Mouse (Mus musculus) cerebellum, adult 9-10 months (tissue): Measurements from ENCODE around the gene Sdr39u1.

Experiments
- DNase-seq: peaks from one replicate; pipeline ENCODE4 v3.0.0; 2022

Gene Sdr39u1

GRCm38 (mm10) chr14:55899701-55900413, at the start of gene Sdr39u1:
TSS of gene Sdr39u1 (minus strand) at chr14:55900293.
- peak; percentile 94 for DNase-seq

GRCm38 (mm10) chr14:55946269-55946969, 46.3 kb upstream of the Sdr39u1 start:
- DNase-seq: no peak

- DNase-seq: no peak
Observed at GRCm38 (mm10) chr14:55944575-55944974, 44.5 kb upstream of the Sdr39u1 start, which contains the start of gene Cma1. TSS of gene Cma1 (minus strand) at chr14:55944675.

GRCm38 (mm10) chr14:55943601-55944000, 43.5 kb upstream of the Sdr39u1 start:
- DNase-seq: no peak

DNA sequence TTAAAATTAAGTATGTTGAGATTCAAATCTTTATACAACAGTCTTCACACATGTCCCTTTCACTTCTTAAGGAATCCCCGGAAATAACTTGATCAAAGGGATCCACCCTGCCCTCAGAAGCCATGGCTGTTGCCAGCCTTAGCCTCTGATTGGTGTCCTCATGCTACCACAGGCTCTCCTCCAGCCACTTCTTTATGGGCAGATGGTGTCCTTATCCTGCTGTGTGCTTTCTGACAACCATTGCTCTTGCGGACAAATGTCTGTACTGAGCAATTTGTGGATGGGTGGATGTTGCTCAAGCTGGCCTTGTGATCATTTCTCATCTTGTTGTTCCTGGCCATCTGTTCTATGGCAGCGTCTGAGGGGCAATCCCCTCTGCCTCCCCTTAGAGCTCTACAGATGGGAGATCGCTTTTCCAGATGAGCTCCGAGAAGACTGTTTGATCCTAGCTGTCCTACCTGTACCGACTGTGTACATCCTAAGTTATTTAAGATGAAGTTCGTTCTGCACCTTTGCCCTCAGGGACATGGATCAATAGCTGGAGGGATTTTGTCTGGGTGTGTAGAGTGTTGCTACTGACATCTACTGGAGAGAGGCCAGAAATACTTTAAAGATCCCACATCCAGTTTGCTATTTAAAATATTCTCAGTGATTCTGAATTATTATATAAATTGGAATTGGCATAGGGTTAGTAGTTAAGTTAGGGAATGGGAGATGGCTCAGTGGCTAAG, 40.1 kb upstream of the Sdr39u1 start:
- DNase-seq: peak; percentile 34

DNA sequence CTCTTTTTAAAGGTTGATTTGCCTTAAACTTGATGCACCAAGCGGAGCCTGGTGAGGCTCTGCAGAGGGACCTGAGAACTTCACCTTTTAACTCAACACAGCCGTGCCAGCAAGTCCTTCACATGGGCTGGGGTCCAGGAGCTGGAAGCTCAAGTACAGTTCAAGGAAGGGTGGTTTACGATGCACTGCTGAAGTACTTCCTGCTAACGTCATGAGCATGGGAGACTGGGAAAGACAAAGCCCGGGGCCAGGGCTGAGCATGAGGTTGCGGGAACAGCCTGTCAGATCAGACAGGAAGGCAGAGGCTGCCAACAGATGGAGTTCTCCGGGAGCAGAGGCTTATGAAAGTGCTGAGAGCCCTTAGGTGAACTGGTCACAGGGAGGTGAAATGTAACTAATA, 33.5 kb upstream of the Sdr39u1 start:
- no peak for DNase-seq

DNA sequence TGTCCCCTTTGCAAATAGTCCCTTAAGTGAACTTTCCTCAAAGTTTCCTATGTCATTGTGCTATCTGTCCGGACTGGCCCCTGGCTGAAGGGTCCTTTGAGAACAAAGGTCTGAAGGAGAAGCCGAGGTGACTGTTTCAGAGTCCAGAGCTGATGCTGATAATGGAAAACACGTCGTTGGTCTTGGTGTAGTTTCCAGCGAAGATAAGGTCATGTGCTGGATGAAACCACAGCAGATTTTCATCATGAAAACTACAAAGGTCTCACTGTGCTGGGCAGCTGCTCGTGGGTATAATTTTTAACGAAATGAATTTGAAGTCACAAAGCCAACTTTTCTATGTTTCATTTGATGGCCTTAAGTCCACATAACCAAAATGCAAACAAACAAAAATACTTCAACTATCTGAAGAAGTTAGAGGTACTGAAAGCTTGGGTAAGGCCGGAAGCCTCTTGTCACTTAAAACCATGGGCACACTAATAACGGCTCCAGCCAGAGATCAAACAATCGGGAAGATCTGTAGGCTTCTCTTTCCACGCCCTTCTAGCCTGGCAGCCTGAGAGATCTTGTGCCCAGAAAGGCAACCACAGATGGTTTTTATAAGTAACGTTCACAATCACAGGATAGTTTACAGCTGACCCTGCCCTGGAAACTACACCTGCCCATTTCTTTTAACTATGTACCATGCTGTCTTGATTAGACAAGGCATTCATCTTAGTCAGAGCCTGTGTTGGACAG, 29.3 kb upstream of the Sdr39u1 start:
- DNase-seq: no peak

- no peak for DNase-seq
Observed at GRCm38 (mm10) chr14:55926847-55927246, 26.8 kb upstream of the Sdr39u1 start.

DNA sequence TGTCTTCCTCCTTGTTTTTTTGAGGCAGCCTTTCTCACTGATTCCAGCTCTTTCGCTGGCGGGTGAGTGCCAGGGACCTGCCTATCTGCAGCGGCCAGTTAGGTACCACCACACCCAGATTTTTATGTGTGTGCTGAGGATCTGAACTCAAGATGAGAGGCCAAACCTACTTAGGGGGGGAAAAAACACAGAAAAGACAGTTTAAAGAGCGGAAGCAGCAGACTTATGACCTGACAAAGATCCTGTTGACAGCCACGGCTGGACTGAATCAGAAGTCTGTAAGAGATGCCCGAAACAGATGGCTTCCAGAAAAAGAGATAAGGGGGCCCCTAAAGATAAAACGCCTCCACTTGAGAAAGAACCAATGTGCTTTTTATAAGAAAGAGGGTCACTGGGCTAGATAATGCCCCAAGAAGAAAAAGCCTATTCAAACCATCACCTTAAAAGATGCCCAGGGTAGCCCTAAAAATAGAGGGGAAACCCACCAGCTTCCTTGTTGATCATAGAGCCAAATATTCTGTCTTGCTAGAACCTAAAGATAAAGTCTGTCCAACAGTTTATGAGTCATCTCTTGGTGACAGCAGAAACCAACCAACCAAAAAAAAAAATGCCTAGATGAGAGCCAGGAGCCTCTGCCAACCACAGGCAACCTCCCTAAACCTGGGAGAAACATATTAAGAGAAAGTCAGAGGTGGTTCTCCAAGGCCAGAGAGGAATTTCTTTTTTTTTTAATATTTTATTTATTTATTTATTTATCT, 22.6 kb upstream of the Sdr39u1 start:
- no peak for DNase-seq

DNA sequence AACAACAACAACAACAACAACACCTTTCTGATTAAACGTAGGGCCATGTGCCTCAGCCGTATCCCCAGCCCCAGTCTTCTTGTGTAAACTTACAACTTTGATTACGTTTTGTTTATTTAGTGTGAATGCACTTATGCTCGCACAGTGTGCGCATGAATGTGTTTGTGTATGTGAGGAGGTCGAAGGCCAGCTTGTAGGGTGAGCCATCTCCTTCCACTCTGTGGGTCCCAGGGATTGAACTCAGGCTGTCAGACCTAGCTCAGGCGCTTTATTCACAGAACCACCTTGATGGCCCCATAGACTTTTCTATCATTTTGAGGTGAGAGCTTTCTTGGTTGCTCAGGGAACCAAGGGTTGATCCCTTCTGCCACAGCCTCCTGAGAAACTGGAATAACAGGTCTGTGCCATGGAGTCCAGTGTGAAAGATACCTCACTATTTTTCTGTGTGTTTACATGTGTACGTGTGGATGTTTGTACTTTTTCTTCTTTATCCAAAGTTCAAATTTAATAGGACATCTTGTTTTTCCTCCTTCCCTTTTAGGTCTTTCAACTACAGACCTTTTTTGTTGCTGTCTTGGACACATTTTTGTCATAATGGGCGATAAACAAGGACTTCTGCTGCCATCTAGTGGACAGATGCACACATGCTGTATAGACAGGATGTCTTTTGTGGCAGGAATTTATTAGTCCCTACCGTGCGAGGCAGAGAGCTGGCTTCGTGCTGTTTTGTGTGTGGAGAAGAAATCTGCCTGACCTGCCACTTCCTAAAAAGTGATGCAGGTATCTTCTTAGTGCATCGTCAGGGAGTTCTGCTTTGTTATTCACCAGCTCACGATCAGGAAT, 18.4 kb upstream of the Sdr39u1 start:
- DNase-seq: peak; percentile 92

- DNase-seq: no peak
Observed at GRCm38 (mm10) chr14:55913406-55913805, 13.3 kb upstream of the Sdr39u1 start.

GRCm38 (mm10) chr14:55905518-55905917, 5.4 kb upstream of the Sdr39u1 start:
- DNase-seq: no peak

GRCm38 (mm10) chr14:55900414-55900755, 292 bp upstream of the Sdr39u1 start:
- no peak for DNase-seq

GRCm38 (mm10) chr14:55898947-55899346, 1.1 kb downstream of the Sdr39u1 start:
- peak; percentile 47 for DNase-seq

DNA sequence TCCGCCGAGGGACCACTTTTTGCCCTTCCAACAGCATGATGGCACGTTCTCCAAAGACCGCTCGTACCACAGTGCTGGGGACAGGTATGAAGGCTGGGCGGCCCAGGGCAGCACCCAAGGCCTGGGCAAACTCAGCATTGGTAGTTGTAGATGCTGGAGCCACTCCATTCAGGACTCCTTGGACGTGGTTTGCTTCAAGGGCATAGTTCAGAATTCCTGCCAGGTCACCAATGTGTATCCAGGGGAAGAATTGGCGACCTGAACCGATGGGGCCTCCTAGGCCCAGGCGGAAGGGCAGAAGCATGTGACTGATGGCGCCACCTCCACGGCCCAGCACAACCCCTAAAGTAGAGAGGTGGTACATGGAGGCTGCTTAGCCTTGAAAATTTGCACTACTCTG, 2.4 kb downstream of the Sdr39u1 start:
- DNase-seq: peak; percentile 42

DNA sequence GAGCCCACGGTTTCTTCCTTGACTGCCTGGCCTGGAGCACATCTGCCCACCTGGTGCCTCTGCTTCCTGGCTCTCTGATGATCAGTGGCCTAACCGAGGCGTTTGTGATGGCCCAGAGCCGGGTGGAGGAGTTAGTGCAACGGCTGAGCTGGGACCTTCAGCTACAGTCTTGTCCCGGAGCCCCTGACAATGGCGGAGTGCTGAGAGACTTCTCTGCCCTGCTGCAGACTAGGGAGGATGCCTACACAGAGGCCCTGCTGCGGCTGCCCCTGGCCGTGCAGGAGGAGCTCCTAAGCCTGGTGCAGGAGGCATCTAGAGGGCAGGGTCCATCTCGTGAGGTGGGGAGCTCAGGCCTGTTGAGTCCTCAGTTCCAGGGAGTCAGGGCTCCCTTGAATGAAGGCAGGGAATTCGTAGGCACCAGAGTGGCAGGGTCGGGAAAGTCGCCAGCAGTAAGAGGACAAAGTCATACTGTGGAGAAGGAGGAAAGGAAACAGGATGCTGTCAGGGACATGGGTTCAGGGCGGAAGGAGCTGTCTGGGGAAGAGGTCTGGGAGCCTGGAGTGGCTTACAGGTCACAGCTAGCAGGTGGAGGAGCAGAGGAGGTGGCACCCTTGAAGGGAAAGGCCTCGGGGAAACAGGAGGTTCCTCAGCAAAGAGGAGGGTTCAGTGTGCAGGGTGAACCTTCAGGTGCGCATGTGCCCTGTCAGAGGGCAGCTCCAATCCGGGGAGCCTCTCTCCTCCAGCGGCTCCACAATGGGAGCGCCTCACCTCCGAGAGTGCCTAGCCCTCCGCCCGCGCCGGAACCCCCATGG, 13.3 kb downstream of the Sdr39u1 start:
- peak; percentile 57 for DNase-seq

DNA sequence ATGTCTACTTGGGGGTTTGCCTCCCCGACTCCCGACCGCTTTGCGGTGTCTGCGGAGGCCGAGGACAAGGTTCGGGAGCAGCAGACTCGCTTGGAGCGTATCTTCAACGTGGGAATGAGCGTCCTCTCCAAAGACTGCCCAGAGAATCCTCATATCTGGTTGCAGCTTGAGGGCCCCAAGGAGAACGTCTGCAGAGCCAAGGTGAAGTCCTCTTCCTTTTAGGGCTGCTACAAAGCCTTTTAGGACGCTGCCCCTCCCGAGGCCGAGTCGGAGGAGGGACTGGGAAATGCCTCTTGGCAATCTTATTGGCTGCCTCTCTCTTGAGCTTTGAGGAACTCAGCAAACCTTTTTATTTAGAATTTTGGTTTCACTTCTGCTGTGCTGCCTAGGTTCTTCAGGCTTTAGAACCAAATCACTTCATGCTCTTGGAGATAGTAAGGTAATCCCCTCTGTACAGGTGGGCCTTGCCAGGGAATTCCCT, 14.3 kb downstream of the Sdr39u1 start:
- peak; percentile 73 for DNase-seq

- peak; percentile 87 for DNase-seq
Observed at GRCm38 (mm10) chr14:55885114-55885790, 14.8 kb downstream of the Sdr39u1 start.

- peak; percentile 96 for DNase-seq
Observed at GRCm38 (mm10) chr14:55884713-55885113, 15.4 kb downstream of the Sdr39u1 start, which contains the start of gene Khnyn. TSS of gene Khnyn (plus strand) at chr14:55884947.

GRCm38 (mm10) chr14:55884166-55884565, 15.9 kb downstream of the Sdr39u1 start, which contains the start of gene Cbln3:
TSS of gene Cbln3 (minus strand) at chr14:55884392.
- DNase-seq: peak; percentile 100
